Mouse (Mus musculus) adrenal gland, postnatal 4 days (tissue): Measurements from ENCODE around the gene Vmn2r26. TPM values are rescaled to one million over a fixed set of nuclear protein-coding genes. Genes with fewer than 3 reads are reported as not detected.
"Not testable (repeated sequence)": the region's sequence is repeated elsewhere in the genome, so short reads cannot be mapped to it uniquely, and the experiment has no call there.

Experiments
- DNase-seq, 2 experiments: peaks; one replicate each; pipeline ENCODE4 v3.0.0; 2021 to 2022; ENCODE audit warnings: low spot score in 2 of 2, mixed read lengths in 2 of 2
- long read RNA-seq, 2 experiments: library from polyadenylated mRNA; stranded (forward); transcript quantifications; one replicate each; pipeline ENCODE4 v2.0.0; 2021
- total RNA-seq, 2 experiments: library from RNA; stranded (reverse); gene quantifications; 2 replicates each; pipeline ENCODE4 v1.2.3; 2021

Gene Vmn2r26
- under 1 TPM; 0.03 to 0.06 TPM for total RNA-seq
- long read RNA-seq, experiment 1 = 0 reads
- long read RNA-seq, experiment 2 = 0 reads

- DNase-seq = not testable (repeated sequence)
Observed at GRCm38 (mm10) chr6:124024268-124024667, at the start of gene Vmn2r26. Gene Vmn2r26 (plus strand): TSS chr6:124024568.

DNA sequence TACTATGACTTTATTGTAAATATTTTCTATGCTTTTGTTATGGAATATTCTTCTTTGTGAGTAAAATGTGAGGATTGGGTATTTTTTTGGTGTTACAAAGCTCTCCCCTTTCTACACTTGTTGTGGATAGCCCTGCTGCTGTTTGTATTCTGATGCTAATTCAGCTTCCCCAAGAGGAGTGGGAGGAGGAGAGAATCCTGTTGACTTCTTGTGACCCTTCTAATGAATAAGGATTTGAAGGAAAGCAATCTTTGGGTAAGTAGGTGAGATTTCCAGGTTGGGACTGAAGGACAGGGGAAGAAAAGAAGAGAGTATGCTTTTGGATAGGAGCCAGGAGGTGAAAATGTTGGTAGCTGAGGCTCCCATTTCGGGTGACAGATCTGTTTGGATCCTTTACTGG, 3.5 kb upstream of the Vmn2r26 start:
- DNase-seq = no peak

- no peak for DNase-seq
Observed at GRCm38 (mm10) chr6:124048388-124048787, 24.0 kb downstream of the Vmn2r26 start.

- not testable (repeated sequence) for DNase-seq
Observed at GRCm38 (mm10) chr6:124053611-124054010, 29.2 kb downstream of the Vmn2r26 start.

- no peak for DNase-seq
Observed at GRCm38 (mm10) chr6:124102334-124102733, 78.0 kb downstream of the Vmn2r26 start.

Other genes with a start within 250 kb of the Vmn2r26 start
- gene Vmn2r24, start 245.7 kb upstream of the Vmn2r26 start, total RNA-seq = not detected
- not detected for gene Vmn2r25, start 171.1 kb upstream of the Vmn2r26 start, total RNA-seq
- gene Vmn2r27, start 207.3 kb downstream of the Vmn2r26 start, total RNA-seq = not detected